Mouse (Mus musculus) small intestine, adult 2 months (tissue): Measurements from ENCODE around the gene Poc1b.

Source experiments
- CTCF ChIP-seq: fragments of 200-500 bp; IDR thresholded peaks from 2 replicates; pipeline ENCODE4 v1.5.1; 2012; ENCODE audit warnings: low read depth, mild to moderate bottlenecking, control low read depth, inconsistent platforms, low read length, moderate library complexity, mixed read lengths; ENCODE audit not compliant: insufficient replicate concordance, insufficient read length; ENCODE audit errors: extremely low read depth
- POLR2A ChIP-seq: fragments of 200-500 bp; IDR thresholded peaks from 2 replicates; pipeline ENCODE4 v1.6.1; 2012; ENCODE audit warnings: low read depth, mild to moderate bottlenecking, control low read depth, inconsistent platforms, low read length, moderate library complexity

DNA sequence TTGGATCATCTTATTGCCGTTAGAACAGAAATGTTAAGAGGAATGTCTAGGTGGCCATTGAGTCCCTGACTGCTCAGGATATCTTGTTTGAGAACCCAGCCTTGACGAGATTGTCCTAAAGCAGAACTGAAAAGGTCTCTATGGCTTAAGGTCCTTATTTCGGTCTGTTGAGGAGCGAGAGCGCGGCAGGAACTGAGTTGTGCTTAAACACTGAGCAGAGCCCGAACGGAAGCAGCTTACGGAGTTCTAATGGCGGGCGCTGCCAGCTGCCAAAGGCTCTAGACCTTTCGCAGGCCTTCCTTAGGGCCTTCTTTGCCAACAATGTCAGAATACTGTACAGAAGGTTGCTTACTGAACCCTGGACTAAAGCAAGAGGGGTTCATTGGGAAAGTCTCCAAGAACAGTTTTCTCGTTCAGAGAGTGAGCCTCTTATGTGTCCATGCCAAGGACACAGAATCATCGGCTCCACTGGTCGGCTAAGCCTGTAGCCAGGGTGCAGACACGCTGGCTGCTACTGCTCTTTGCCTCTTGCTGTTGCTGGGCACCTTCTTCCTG lies 26.6 kb downstream of the Poc1b start:
- no peak for TF ChIP-seq CTCF
- TF ChIP-seq POLR2A = no peak
